In the genomic region with DNA sequence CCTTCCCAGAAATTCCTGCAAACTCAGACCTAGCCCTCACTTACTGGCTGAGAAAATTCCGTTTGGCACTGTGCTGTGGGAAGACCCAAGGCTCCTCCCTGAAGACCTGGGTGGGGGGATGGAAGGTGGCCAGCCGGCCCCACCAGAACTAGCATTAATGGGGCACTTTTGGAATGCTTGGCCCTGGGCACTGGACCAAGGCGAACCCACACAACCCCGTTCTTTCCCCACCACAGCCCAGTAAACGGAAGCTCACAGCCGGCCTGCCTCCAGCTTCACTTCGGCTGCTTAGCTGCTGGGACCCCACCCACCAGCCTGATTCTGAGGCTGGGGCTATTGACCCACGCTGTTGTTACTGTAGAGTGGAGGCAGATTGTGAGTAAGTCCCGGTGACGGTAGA, we compare ENCODE assay signal across 7 mouse cellular contexts. TPM values are rescaled to one million over a fixed set of nuclear protein-coding genes. Genes with fewer than 3 reads are reported as not detected.
DNase-seq lines count a peak whose midpoint lies in the region; ATAC-seq and TF ChIP-seq lines count a peak whose summit lies in the region.

No protein-coding gene starts in this region.

- no peak overlapping the region for H3K27ac ChIP-seq in midbrain, embryonic 10.5 days (replicated peaks)
- H3K27ac ChIP-seq in midbrain, embryonic 11.5 days (ENCODE audit: low read depth, low read length): no peak overlapping the region
- H3K27ac ChIP-seq in forebrain, postnatal 0 days (ENCODE audit: low read depth, low read length): peak overlapping the region; percentile 31; the same call in 1 of the 2 replicates
- H3K27ac ChIP-seq in liver, embryonic 12.5 days: no peak overlapping the region

- H3K36me3 ChIP-seq in midbrain, embryonic 10.5 days: 0 out of 2 replicates have a peak, but pooled peaks cover 4% of the 10 kb centered on the region
- no peaks in the 10 kb centered on the region for H3K36me3 ChIP-seq in midbrain, embryonic 11.5 days (ENCODE audit: control insufficient read depth, insufficient read depth, low read length)
- H3K36me3 ChIP-seq in forebrain, postnatal 0 days (ENCODE audit: insufficient read depth): no peaks in the 10 kb centered on the region
- H3K36me3 ChIP-seq in liver, embryonic 12.5 days: no peaks in the 10 kb centered on the region

- ATAC-seq in midbrain, embryonic 11.5 days (ENCODE audit: low FRiP score): no peak
- ATAC-seq in forebrain, postnatal 0 days: 0 out of 2 replicates have a peak, but pooled peaks have one; percentile 5
- ATAC-seq in liver, embryonic 12.5 days: no peak

- intact Hi-C loops in left cerebral cortex, postnatal 4 days (cut with DNase I): no loop called here

- TF ChIP-seq CTCF in forebrain, postnatal 0 days (IDR thresholded peaks at IDR 0.05; ENCODE audit: low read depth): no peak

- no peak for DNase-seq in midbrain, embryonic 10.5 days (ENCODE audit: low spot score)
- no peak for DNase-seq in midbrain, embryonic 11.5 days (ENCODE audit: low spot score, missing footprints)
- no peak for DNase-seq in forebrain, postnatal 0 days
- peak; percentile 55 for DNase-seq in left cerebral cortex, postnatal 4 days
- peak; percentile 57 for DNase-seq in right cerebral cortex, postnatal 4 days
- no peak for DNase-seq in adrenal gland, postnatal 10 days

- no peak overlapping the region for H3K9ac ChIP-seq in midbrain, embryonic 11.5 days (ENCODE audit: low read length)
- peak overlapping the region; percentile 62 for H3K9ac ChIP-seq in forebrain, postnatal 0 days
- H3K9ac ChIP-seq in liver, embryonic 12.5 days: no peak overlapping the region

- no peaks in the 10 kb centered on the region for H3K9me3 ChIP-seq in midbrain, embryonic 10.5 days (replicated peaks)
- H3K9me3 ChIP-seq in midbrain, embryonic 11.5 days (ENCODE audit: control insufficient read depth, low read length): no peaks in the 10 kb centered on the region
- no peaks in the 10 kb centered on the region for H3K9me3 ChIP-seq in forebrain, postnatal 0 days (ENCODE audit: low read length)
- H3K9me3 ChIP-seq in liver, embryonic 12.5 days (replicated peaks): no peaks in the 10 kb centered on the region

- peaks cover 84% of the 10 kb centered on the region for H3K27me3 ChIP-seq in midbrain, embryonic 10.5 days (ENCODE audit: low read depth, poor library complexity, severe bottlenecking)
- peaks cover 28% of the 10 kb centered on the region for H3K27me3 ChIP-seq in midbrain, embryonic 11.5 days (ENCODE audit: control insufficient read depth, insufficient read depth, low read length)
- H3K27me3 ChIP-seq in forebrain, postnatal 0 days (ENCODE audit: insufficient read depth, low read length): no peaks in the 10 kb centered on the region; the same call in 1 of the 2 replicates
- peaks cover 91% of the 10 kb centered on the region for H3K27me3 ChIP-seq in liver, embryonic 12.5 days (replicated peaks)

- H3K4me2 ChIP-seq in midbrain, embryonic 11.5 days: no peak overlapping the region
- H3K4me2 ChIP-seq in forebrain, postnatal 0 days (ENCODE audit: low read depth): peak overlapping the region; percentile 96
- no peak overlapping the region for H3K4me2 ChIP-seq in liver, embryonic 12.5 days

- peaks cover 61% of the 10 kb centered on the region for H3K4me1 ChIP-seq in midbrain, embryonic 10.5 days
- peaks cover 22% of the 10 kb centered on the region for H3K4me1 ChIP-seq in midbrain, embryonic 11.5 days (ENCODE audit: control insufficient read depth, insufficient read depth, low read length)
- H3K4me1 ChIP-seq in forebrain, postnatal 0 days (ENCODE audit: insufficient read depth): peaks cover 5% of the 10 kb centered on the region; the same call in 1 of the 2 replicates
- H3K4me1 ChIP-seq in liver, embryonic 12.5 days: peaks cover 16% of the 10 kb centered on the region

- 50% methylated on average over 10 of the region's 10 CpGs for WGBS in midbrain, embryonic 10.5 days
- WGBS in midbrain, embryonic 11.5 days: 48% methylated on average over 10 of the region's 10 CpGs
- 20% methylated on average over 10 of the region's 10 CpGs for WGBS in forebrain, postnatal 0 days
- 31% methylated on average over 10 of the region's 10 CpGs for WGBS in liver, embryonic 12.5 days (ENCODE audit: insufficient replicate concordance)

- peak overlapping the region; percentile 5; the same call in 1 of the 2 replicates for H3K4me3 ChIP-seq in midbrain, embryonic 10.5 days
- H3K4me3 ChIP-seq in midbrain, embryonic 11.5 days (ENCODE audit: low read depth, low read length): no peak overlapping the region
- peak overlapping the region; percentile 53 for H3K4me3 ChIP-seq in forebrain, postnatal 0 days (ENCODE audit: low read depth, low read length)
- H3K4me3 ChIP-seq in liver, embryonic 12.5 days: no peak overlapping the region

RNA-seq across cellular contexts. Expression of gene Sox8, which starts 2.3 kb away (rescaled TPM):
- 2.4 and 3.3 TPM in 2 replicates for polyA plus RNA-seq in midbrain, embryonic 10.5 days (2016; fragmentation: Nextera tagmentation; extraction: Ambion mirVana)
- polyA plus RNA-seq in midbrain, embryonic 11.5 days (2014; fragmentation: Nextera tagmentation; extraction: Ambion mirVana): 2.0 and 2.1 TPM in 2 replicates
- 26.6 and 27.4 TPM in 2 replicates for total RNA-seq in forebrain, postnatal 0 days (2014; rRNA removed)
- polyA plus RNA-seq in forebrain, postnatal 0 days (2015; fragmentation: Nextera tagmentation; extraction: Ambion mirVana): 20.8 and 22.6 TPM in 2 replicates
- 10 to 100 TPM; 29.9 to 38.1 TPM for total RNA-seq in left cerebral cortex, postnatal 4 days (2021)
- 1 to 10 TPM; 1.7 to 2.4 TPM for total RNA-seq in adrenal gland, postnatal 10 days (2021)
- polyA plus RNA-seq in liver, embryonic 12.5 days (2016; fragmentation: Nextera tagmentation; extraction: Ambion mirVana): 0.52 and 0.65 TPM in 2 replicates

RNA-seq across cellular contexts. Expression of gene Lmf1, which starts 10.7 kb away (rescaled TPM):
- polyA plus RNA-seq in midbrain, embryonic 10.5 days (2016; fragmentation: Nextera tagmentation; extraction: Ambion mirVana): 22.3 and 22.6 TPM in 2 replicates
- polyA plus RNA-seq in midbrain, embryonic 11.5 days (2014; fragmentation: Nextera tagmentation; extraction: Ambion mirVana): 19.2 and 20.6 TPM in 2 replicates
- total RNA-seq in forebrain, postnatal 0 days (2014; rRNA removed): 21.5 and 28.1 TPM in 2 replicates
- 13.9 and 17.8 TPM in 2 replicates for polyA plus RNA-seq in forebrain, postnatal 0 days (2015; fragmentation: Nextera tagmentation; extraction: Ambion mirVana)
- 10 to 100 TPM; 19.4 to 21.5 TPM for total RNA-seq in left cerebral cortex, postnatal 4 days (2021)
- total RNA-seq in adrenal gland, postnatal 10 days (2021): 10 to 100 TPM; 35.8 to 44.3 TPM
- polyA plus RNA-seq in liver, embryonic 12.5 days (2016; fragmentation: Nextera tagmentation; extraction: Ambion mirVana): 14.4 and 15.0 TPM in 2 replicates

Comparison
In these comparisons a context has a peak if more than half of its experiments do, and no peak if none do; other contexts are left out.
1. H3K4me3 ChIP-seq: peak in midbrain, embryonic 10.5 days (single experiment) and forebrain, postnatal 0 days (single experiment); none in midbrain, embryonic 11.5 days (single experiment) and liver, embryonic 12.5 days (single experiment).
2. DNase-seq: peak in left cerebral cortex, postnatal 4 days (single experiment) and right cerebral cortex, postnatal 4 days (single experiment); none in midbrain, embryonic 10.5 days (single experiment), midbrain, embryonic 11.5 days (single experiment), forebrain, postnatal 0 days (single experiment) and adrenal gland, postnatal 10 days (single experiment).